In the genomic region with DNA sequence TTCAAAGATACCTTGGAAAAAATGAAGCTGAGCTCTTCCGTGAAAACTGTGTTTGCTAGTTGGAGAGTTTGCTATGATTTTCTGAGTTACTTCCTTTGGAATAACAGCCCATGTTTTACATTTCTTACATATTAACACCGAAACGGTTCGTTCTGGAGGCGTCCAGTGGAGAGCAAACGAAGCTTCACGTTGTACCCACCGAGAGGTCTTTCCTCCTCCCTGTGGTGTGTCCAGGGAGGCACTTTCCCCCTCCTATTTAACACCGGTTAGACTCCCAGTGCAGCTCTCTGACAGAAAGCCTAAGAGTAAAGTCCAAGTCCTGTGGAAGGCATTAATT, we compare ENCODE assay signal across 9 mouse cellular contexts. TPM values are rescaled to one million over a fixed set of nuclear protein-coding genes. Genes with fewer than 3 reads are reported as not detected.
DNase-seq lines count a peak whose midpoint lies in the region; ATAC-seq lines count a peak whose summit lies in the region.
"Had no signal": no experiment of that assay in that cellular context is flagged by ENCODE, and none has a peak within 500 bp of the region (broad histone marks: within the 10 kb centered on the region; RNA-seq: fewer than 3 reads in every experiment).

No protein-coding gene starts in this region.

- peaks cover 36% of the 10 kb centered on the region for H3K4me1 ChIP-seq in lung, embryonic 15.5 days
- H3K4me1 ChIP-seq in limb, embryonic 10.5 days: peaks cover 19% of the 10 kb centered on the region
- H3K4me1 ChIP-seq in neural tube, embryonic 15.5 days: peaks cover 28% of the 10 kb centered on the region

- H3K4me3 ChIP-seq in lung, embryonic 15.5 days: peak overlapping the region; percentile 49
- peak overlapping the region; percentile 63 for H3K4me3 ChIP-seq in limb, embryonic 10.5 days
- peak overlapping the region; percentile 67 for H3K4me3 ChIP-seq in neural tube, embryonic 15.5 days (replicated peaks)

- H3K27ac ChIP-seq in lung, embryonic 15.5 days: no peak overlapping the region
- peak overlapping the region; percentile 78 for H3K27ac ChIP-seq in limb, embryonic 10.5 days
- no peak overlapping the region for H3K27ac ChIP-seq in neural tube, embryonic 15.5 days (replicated peaks)

- 41% methylated on average over 9 of the region's 9 CpGs for WGBS in lung, embryonic 15.5 days
- WGBS in limb, embryonic 10.5 days: 31% methylated on average over 9 of the region's 9 CpGs
- 25% methylated on average over 9 of the region's 9 CpGs for WGBS in neural tube, embryonic 15.5 days

- DNase-seq in embryo, embryonic 9.5 days (ENCODE audit: extremely low spot score): peak; percentile 10
- DNase-seq in embryo, embryonic 10.5 days (ENCODE audit: low spot score): no peak
- no peak for DNase-seq in lung, postnatal 36 days
- no peak for DNase-seq in limb, embryonic 10.5 days (ENCODE audit: low spot score)
- DNase-seq in ovary, postnatal 10 days (ENCODE audit: low spot score): no peak
- DNase-seq: thymus, adult 18-20 months had no signal

- no peak for ATAC-seq in lung, embryonic 15.5 days (ENCODE audit: borderline replicate concordance, extremely low read depth, low FRiP score, low TSS enrichment)
- no peak; the same call in 1 of the 2 replicates for ATAC-seq in neural tube, embryonic 15.5 days (ENCODE audit: low FRiP score)
- ATAC-seq in CD4-positive, CD25-positive, alpha-beta regulatory T cell, adult 4 months: no peak

- peak overlapping the region; percentile 95 for H3K4me2 ChIP-seq in lung, embryonic 15.5 days
- peak overlapping the region; percentile 89 for H3K4me2 ChIP-seq in neural tube, embryonic 15.5 days

- H3K36me3 ChIP-seq in lung, embryonic 15.5 days: no peaks in the 10 kb centered on the region
- no peaks in the 10 kb centered on the region for H3K36me3 ChIP-seq in limb, embryonic 10.5 days
- H3K36me3 ChIP-seq in neural tube, embryonic 15.5 days: no peaks in the 10 kb centered on the region

- H3K9ac ChIP-seq in lung, embryonic 15.5 days: peak overlapping the region; percentile 46
- peak overlapping the region; percentile 68 for H3K9ac ChIP-seq in neural tube, embryonic 15.5 days (replicated peaks)

- peaks cover 8% of the 10 kb centered on the region for H3K27me3 ChIP-seq in lung, embryonic 15.5 days
- H3K27me3 ChIP-seq in limb, embryonic 10.5 days (ENCODE audit: low read depth, poor library complexity, severe bottlenecking): peaks cover 39% of the 10 kb centered on the region
- H3K27me3 ChIP-seq in neural tube, embryonic 15.5 days (replicated peaks): 0 out of 2 replicates have a peak, but pooled peaks cover 4% of the 10 kb centered on the region

- no peaks in the 10 kb centered on the region for H3K9me3 ChIP-seq in lung, embryonic 15.5 days
- H3K9me3 ChIP-seq in limb, embryonic 10.5 days (replicated peaks): no peaks in the 10 kb centered on the region
- H3K9me3 ChIP-seq in neural tube, embryonic 15.5 days (replicated peaks): no peaks in the 10 kb centered on the region

RNA-seq across cellular contexts. Expression of gene Gipc2, which starts 1.0 kb away (rescaled TPM):
- 10.0 and 11.2 TPM in 2 replicates for polyA plus RNA-seq in lung, embryonic 15.5 days (2015; fragmentation: Nextera tagmentation; extraction: Ambion mirVana)
- polyA plus RNA-seq in limb, embryonic 10.5 days (2016; fragmentation: Nextera tagmentation; extraction: Ambion mirVana): 2.1 and 4.5 TPM in 2 replicates
- 11.4 and 19.3 TPM in 2 replicates for polyA plus RNA-seq in neural tube, embryonic 15.5 days (2015; fragmentation: Nextera tagmentation; extraction: Ambion mirVana)
- polyA plus RNA-seq in CD4-positive, CD25-positive, alpha-beta regulatory T cell, adult 4 months (2017; shearing (Covaris generic)): not detected

RNA-seq across cellular contexts. Expression of gene Dnajb4, which starts 45.1 kb away (rescaled TPM):
- 38.2 and 41.4 TPM in 2 replicates for polyA plus RNA-seq in lung, embryonic 15.5 days (2015; fragmentation: Nextera tagmentation; extraction: Ambion mirVana)
- polyA plus RNA-seq in limb, embryonic 10.5 days (2016; fragmentation: Nextera tagmentation; extraction: Ambion mirVana): 14.0 and 20.7 TPM in 2 replicates
- polyA plus RNA-seq in neural tube, embryonic 15.5 days (2015; fragmentation: Nextera tagmentation; extraction: Ambion mirVana): 45.6 and 48.7 TPM in 2 replicates
- 1 to 10 TPM; 8.1 to 10.0 TPM for polyA plus RNA-seq in CD4-positive, CD25-positive, alpha-beta regulatory T cell, adult 4 months (2017; shearing (Covaris generic))

RNA-seq across cellular contexts. Expression of gene Fubp1, which starts 45.2 kb away (rescaled TPM):
- 261 and 272 TPM in 2 replicates for polyA plus RNA-seq in lung, embryonic 15.5 days (2015; fragmentation: Nextera tagmentation; extraction: Ambion mirVana)
- polyA plus RNA-seq in limb, embryonic 10.5 days (2016; fragmentation: Nextera tagmentation; extraction: Ambion mirVana): 412 and 467 TPM in 2 replicates
- 184 and 185 TPM in 2 replicates for polyA plus RNA-seq in neural tube, embryonic 15.5 days (2015; fragmentation: Nextera tagmentation; extraction: Ambion mirVana)
- polyA plus RNA-seq in CD4-positive, CD25-positive, alpha-beta regulatory T cell, adult 4 months (2017; shearing (Covaris generic)): 100 to 1,000 TPM; 256 to 262 TPM
